Mouse (Mus musculus) hindbrain, embryonic 16.5 days (tissue): ENCODE data around the gene Gm11992. TPM values are rescaled to one million over a fixed set of nuclear protein-coding genes. Genes with fewer than 3 reads are reported as not detected.

ENCODE experiments used
- ATAC-seq: fragments of 200-750 bp; cut with Nextera tagmentation; 2 replicates; pipeline ENCODE4 v1.8.0; 2017; ENCODE audit warnings: moderate TSS enrichment, moderate library complexity
- H3K27ac ChIP-seq: fragments of 300-500 bp; sonication (generic); 2 replicates; pipeline ENCODE4 v1.5.1; 2014; ENCODE audit warnings: low read depth, mild to moderate bottlenecking, control low read depth, low read length, moderate library complexity
- H3K27me3 ChIP-seq: fragments of 300-500 bp; sonication (generic); replicated peaks from 2 replicates; pipeline ENCODE4 v1.6.1; 2014; ENCODE audit warnings: low read length; ENCODE audit not compliant: control insufficient read depth, insufficient read depth
- H3K36me3 ChIP-seq: fragments of 300-500 bp; sonication (generic); 2 replicates; pipeline ENCODE4 v1.6.1; 2014; ENCODE audit warnings: mild to moderate bottlenecking, low read length, moderate library complexity, mixed read lengths; ENCODE audit not compliant: control insufficient read depth, insufficient read depth
- H3K4me1 ChIP-seq: fragments of 300-500 bp; sonication (generic); 2 replicates; pipeline ENCODE4 v1.6.1; 2014; ENCODE audit warnings: low read depth, low read length; ENCODE audit not compliant: control insufficient read depth, insufficient read depth
- H3K4me2 ChIP-seq: fragments of 300-500 bp; sonication (generic); 2 replicates; pipeline ENCODE4 v1.6.1; 2014; ENCODE audit warnings: mild to moderate bottlenecking, low read length, control low read depth, moderate library complexity
- H3K4me3 ChIP-seq: fragments of 300-500 bp; sonication (generic); 2 replicates; pipeline ENCODE4 v1.5.1; 2014; ENCODE audit warnings: mild to moderate bottlenecking, low read length, control low read depth, moderate library complexity
- H3K9ac ChIP-seq: fragments of 300-500 bp; sonication (generic); 2 replicates; pipeline ENCODE4 v1.6.1; 2014; ENCODE audit warnings: low read depth, mild to moderate bottlenecking, control low read depth, low read length, moderate library complexity
- H3K9me3 ChIP-seq: fragments of 300-500 bp; sonication (generic); 2 replicates; pipeline ENCODE4 v1.6.1; 2014; ENCODE audit warnings: mild to moderate bottlenecking, low read length, moderate library complexity; ENCODE audit not compliant: control insufficient read depth
- WGBS: fragments of 180-500 bp; shearing (Covaris S2); extraction: QIAGEN DNeasy Blood & Tissue Kit; methylation state at CpG from one replicate; pipeline ENCODE4 v1.1.7; 2014; 5-methylcytosine and 5-hydroxymethylcytosine counted together
- polyA plus RNA-seq: library from polyadenylated mRNA; unstranded; fragments of >200 nt; fragmentation: Nextera tagmentation; extraction: Ambion mirVana; gene quantifications from 2 replicates; pipeline ENCODE4 v1.2.1, GENCODE M21; 2015

Gene Gm11992
- polyA plus RNA-seq, 1 experiment from 2014 or later = 2.8 TPM

DNA sequence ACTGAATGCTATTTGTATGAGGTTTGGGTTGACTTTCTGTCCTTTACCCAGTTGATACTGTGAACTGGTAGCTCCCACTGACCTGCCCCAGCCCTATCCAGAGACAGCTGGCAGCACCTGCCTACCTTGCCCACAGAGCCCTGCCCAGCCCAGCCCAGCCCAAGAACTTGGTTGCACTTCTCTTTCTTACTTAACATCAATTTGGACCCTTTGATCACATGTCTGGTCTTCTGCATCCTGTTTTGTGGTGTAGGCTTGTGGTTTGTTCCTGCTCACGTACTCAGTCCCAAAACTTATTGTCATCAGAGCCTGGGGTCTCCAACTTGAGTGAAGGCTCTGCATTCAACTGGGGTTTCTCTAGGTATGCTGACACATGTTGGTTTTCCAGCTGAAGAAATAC is 11.6 kb downstream of the Gm11992 start:
- no peaks in the 10 kb centered on the region for H3K9me3 ChIP-seq
- no peaks in the 10 kb centered on the region for H3K36me3 ChIP-seq
- H3K4me1 ChIP-seq = no peaks in the 10 kb centered on the region
- no peak overlapping the region for H3K9ac ChIP-seq
- no peaks in the 10 kb centered on the region for H3K27me3 ChIP-seq
- no peak for ATAC-seq
- 78% methylated on average over 1 of the region's 1 CpGs for WGBS
- no peak overlapping the region for H3K27ac ChIP-seq
- no peak overlapping the region for H3K4me3 ChIP-seq
- H3K4me2 ChIP-seq = no peak overlapping the region

DNA sequence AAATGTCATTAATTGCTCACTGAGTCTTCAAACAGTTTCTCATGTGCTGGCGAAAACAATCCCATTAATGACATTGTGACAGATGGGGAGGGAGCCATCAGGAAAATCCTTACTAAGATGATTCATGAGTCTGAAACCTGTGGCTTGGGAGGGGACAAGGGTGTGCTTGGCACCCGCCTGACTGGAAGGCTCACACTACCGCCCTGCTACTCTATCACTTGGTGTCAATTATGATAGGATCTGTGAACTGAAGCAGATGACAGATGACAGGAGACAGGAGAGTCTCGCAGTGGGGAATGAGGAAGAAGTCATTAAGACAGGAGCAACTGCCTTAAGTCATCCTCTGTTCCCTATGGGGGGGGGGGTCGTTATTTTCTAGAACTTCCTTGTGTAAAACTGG is 12.1 kb downstream of the Gm11992 start:
- H3K4me3 ChIP-seq = no peak overlapping the region
- ATAC-seq = no peak
- H3K4me2 ChIP-seq = no peak overlapping the region
- 59% methylated on average over 5 of the region's 5 CpGs for WGBS
- H3K27me3 ChIP-seq = no peaks in the 10 kb centered on the region
- H3K36me3 ChIP-seq = no peaks in the 10 kb centered on the region
- H3K9me3 ChIP-seq = no peaks in the 10 kb centered on the region
- H3K4me1 ChIP-seq = no peaks in the 10 kb centered on the region
- H3K27ac ChIP-seq = no peak overlapping the region
- no peak overlapping the region for H3K9ac ChIP-seq

DNA sequence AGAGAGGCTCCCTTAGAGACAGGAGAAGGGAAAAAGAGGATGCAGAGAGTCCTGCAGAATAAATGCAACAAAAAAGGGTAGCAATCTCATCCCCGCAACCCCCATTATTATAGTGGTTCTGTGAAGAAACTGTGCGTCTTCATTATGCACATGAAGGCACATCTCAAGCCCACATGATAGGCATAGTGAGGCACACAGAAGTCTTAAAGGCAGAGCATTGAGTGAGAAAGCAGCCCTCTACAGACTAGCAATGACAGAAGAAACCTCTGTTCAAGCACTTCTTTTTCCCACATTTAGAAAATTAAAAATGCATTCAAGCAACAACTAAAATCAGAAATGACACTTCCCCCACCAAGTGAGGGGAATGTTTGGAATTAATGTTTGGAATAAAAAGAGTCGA is 28.1 kb downstream of the Gm11992 start:
- Histone ChIP-seq H3K4me1 (no peaks in the 10 kb centered on the region), H3K27me3 (no peaks in the 10 kb centered on the region), H3K9me3 (no peaks in the 10 kb centered on the region), H3K4me2 (no peak overlapping the region), H3K9ac (no peak overlapping the region), H3K36me3 (no peaks in the 10 kb centered on the region), H3K27ac (no peak overlapping the region), H3K4me3 (no peak overlapping the region)
- 71% methylated on average over 3 of the region's 3 CpGs for WGBS
- 0 out of 2 replicates have a peak, but pooled peaks have one; percentile 69 for ATAC-seq

DNA sequence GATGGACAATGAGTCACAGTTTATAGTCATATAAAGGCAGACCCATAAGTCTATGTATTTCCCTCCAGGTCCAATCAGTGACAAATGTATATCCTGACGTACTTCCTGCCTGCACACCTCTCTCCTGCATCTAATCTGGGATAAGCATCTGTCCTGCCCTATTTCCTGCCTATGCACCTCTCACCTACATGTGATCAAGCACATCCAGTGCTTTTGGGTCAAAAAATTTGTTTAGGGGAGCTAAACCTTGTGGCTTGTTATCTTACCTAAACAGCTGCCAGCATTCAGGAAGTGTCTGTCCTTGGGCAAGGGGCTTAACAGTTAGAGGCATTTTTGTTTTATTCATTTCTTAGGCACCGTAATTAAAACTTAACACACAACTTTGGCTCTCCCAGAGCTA is 64.8 kb downstream of the Gm11992 start:
- WGBS = 71% methylated on average over 2 of the region's 2 CpGs
- no peaks in the 10 kb centered on the region for H3K9me3 ChIP-seq

DNA sequence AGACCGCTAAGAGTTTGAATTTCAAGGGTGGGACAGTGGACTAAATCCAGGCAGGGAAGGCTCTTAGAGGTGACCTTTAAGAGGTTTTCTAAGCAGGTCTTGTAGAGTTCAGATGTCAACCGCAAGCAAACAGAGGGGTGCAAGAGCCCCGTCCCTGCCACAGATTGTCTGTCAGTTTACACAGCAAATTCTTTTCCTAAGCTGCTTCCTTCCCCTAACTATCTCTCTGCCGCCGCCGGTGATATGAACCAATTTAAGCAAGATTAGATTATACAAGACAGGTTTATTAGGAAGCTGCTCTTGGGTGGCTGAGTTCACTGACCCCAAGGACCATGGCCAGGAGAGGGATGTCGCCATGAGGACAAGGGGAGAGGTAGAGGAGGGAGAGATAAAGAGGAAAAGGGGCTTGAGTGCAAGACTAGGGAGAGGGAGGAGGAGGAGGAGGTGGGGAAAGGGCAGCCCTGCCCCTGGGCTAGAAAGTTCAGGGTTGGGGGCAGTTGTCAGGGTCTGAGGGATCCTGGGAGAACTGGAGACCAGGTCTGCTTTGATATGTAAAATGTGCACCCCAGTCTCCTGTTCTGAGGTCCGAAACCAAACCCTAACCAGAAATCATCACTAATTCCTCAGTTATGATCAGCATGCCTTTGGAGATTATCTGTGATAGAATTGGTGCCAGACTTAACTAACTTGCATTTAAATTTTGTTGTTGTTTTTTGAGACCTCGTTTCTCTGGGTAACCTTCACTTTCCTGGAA is 67.2 kb downstream of the Gm11992 start:
- H3K27ac ChIP-seq = no peak overlapping the region
- H3K9me3 ChIP-seq = no peaks in the 10 kb centered on the region
- WGBS = 17% methylated on average over 9 of the region's 9 CpGs
- H3K27me3 ChIP-seq = peaks cover 14% of the 10 kb centered on the region
- peaks cover 21% of the 10 kb centered on the region for H3K4me1 ChIP-seq
- ATAC-seq = no peak
- H3K9ac ChIP-seq = no peak overlapping the region
- H3K4me3 ChIP-seq = no peak overlapping the region
- no peaks in the 10 kb centered on the region for H3K36me3 ChIP-seq
- H3K4me2 ChIP-seq = no peak overlapping the region

More for the DNA sequence above, 64.8 kb downstream of the Gm11992 start:
- Histone ChIP-seq H3K4me2 (no peak overlapping the region), H3K4me1 (peaks cover 8% of the 10 kb centered on the region), H3K27me3 (peaks cover 10% of the 10 kb centered on the region; the same call in 1 of the 2 replicates), H3K9ac (no peak overlapping the region), H3K4me3 (no peak overlapping the region), H3K36me3 (no peaks in the 10 kb centered on the region), H3K27ac (no peak overlapping the region)
- no peak for ATAC-seq

DNA sequence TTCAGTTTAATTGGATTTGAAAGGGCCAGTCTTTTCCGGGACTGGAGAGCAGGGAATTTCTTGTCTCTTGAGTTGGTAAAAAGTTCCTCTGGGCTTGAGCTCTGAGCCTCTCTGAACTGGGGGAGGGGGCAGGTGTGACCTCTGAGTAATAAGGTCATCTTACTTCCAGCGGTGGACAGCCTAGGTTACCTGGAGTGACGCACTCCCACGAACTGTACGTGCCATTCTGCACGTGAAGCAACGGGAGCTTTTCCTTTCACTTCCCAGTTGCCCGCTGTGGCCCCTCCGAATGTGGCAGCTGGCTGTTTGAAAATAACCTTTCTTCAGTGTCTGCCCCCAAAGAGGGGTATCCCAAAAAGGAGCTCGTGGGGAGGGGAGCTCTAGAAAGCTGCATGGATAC is 67.7 kb downstream of the Gm11992 start:
- H3K27me3 ChIP-seq = peaks cover 14% of the 10 kb centered on the region
- H3K4me2 ChIP-seq = peak overlapping the region; percentile 25
- 4% methylated on average over 10 of the region's 10 CpGs for WGBS
- ATAC-seq = no peak
- H3K4me3 ChIP-seq = peak overlapping the region; percentile 6; the same call in 1 of the 2 replicates
- H3K4me1 ChIP-seq = peaks cover 21% of the 10 kb centered on the region
- H3K36me3 ChIP-seq = no peaks in the 10 kb centered on the region
- no peak overlapping the region for H3K9ac ChIP-seq
- H3K27ac ChIP-seq = no peak overlapping the region
- no peaks in the 10 kb centered on the region for H3K9me3 ChIP-seq

DNA sequence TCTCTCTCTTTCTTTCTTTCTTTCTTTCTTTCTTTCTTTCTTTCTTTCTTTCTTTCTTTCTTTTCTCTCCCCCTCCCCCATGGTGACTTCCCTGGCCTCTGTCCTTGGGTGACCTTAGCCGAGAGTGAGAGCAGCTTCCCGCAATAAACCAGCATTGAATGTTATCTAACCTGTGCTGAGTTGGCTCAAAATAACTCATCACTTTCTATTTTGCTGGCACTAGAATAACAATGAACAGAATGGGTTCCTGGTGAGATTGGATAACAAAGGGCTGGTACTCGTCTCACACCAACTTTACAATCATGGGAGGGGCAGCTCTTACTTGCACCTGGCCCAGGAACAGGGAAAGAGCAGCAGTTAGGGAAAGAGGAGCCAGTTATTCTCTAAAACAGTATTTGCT is 68.5 kb downstream of the Gm11992 start:
- no peak overlapping the region for H3K4me2 ChIP-seq
- peaks cover 21% of the 10 kb centered on the region for H3K4me1 ChIP-seq
- H3K36me3 ChIP-seq = no peaks in the 10 kb centered on the region
- H3K27ac ChIP-seq = no peak overlapping the region
- no peaks in the 10 kb centered on the region for H3K9me3 ChIP-seq
- 7% methylated on average over 3 of the region's 3 CpGs for WGBS
- H3K27me3 ChIP-seq = peaks cover 14% of the 10 kb centered on the region
- no peak overlapping the region for H3K9ac ChIP-seq
- ATAC-seq = no peak
- no peak overlapping the region for H3K4me3 ChIP-seq

DNA sequence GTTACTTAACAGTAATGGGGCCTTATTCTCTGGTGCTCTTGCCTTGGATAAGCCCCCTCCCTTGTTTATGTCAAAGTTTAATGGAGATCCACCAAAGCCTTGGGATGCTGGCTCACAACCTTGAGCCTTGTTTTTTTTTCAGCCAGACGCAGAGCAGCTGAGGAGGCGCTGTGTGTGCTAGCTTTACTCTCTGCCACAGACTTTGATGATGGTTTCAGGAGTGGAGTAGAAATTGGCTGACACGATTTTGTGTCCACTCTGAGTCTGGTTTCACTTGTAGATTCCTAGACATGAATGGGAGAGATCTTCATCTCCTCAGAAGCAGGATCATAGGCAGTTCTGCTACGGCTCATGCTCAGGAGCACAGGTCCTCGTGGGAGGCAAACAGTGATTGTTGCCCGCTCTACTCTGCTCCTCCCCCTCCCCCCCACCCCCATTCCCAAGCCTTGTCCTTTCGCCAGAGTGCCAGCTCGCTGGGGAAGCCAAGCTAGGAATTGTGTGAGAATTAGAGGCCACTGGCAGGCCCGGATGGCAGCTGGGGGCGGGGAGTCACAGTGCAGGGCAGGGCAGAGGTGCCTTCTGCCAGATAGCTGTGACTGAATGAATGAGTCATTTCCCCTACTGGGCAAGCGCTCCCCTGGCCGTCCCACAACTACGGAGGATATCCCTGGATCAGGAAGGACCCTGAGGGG is 69.1 kb downstream of the Gm11992 start:
- Histone ChIP-seq H3K27ac (no peak overlapping the region), H3K27me3 (peaks cover 14% of the 10 kb centered on the region), H3K36me3 (no peaks in the 10 kb centered on the region), H3K9me3 (no peaks in the 10 kb centered on the region), H3K4me1 (peaks cover 21% of the 10 kb centered on the region), H3K4me2 (peak overlapping the region; percentile 90), H3K4me3 (peak overlapping the region; percentile 43), H3K9ac (peak overlapping the region; percentile 23; the same call in 1 of the 2 replicates)
- peak; percentile 75 for ATAC-seq
- WGBS = 3% methylated on average over 13 of the region's 13 CpGs

DNA sequence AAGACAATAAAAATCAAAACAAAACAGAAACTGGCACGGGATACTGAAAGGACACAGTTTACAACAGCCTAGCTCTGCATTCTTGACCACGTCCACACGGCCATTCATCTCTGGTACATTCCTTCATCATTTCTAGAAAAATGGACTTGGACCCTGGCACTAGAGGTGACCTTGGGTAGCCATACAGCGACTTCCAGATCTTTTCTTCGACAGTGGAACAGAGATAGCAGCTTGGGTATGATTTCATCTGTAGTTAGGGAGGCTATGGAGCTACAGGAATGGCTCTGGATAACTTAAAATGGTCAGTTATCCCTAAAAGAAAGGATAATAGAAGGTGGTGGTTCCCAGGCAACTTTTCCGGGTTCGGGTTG is 69.6 kb downstream of the Gm11992 start, which contains the start of gene Upp1:
Gene Upp1, plus strand, starts transcription at position 54 of the 371 bp plus-strand sequence.
- Histone ChIP-seq H3K4me3 (peak within 1 kb of the TSS; percentile 43), H3K27ac (no peak within 1 kb of the TSS), H3K9ac (peak within 1 kb of the TSS; percentile 35), H3K4me2 (peak within 1 kb of the TSS; percentile 90), H3K9me3 (no peaks in the 10 kb centered on the region), H3K4me1 (peaks cover 21% of the 10 kb centered on the region), H3K27me3 (peaks cover 14% of the 10 kb centered on the region), H3K36me3 (no peaks in the 10 kb centered on the region)
- no peak; the same call in 1 of the 2 replicates for ATAC-seq
- 2% methylated on average over 7 of the region's 7 CpGs for whole genome bisulfite sequencing
